Mouse (Mus musculus) MEL (cell line): Measurements from ENCODE around the gene Tmem132b.

Experiments used
- BHLHE40 ChIP-seq: IDR thresholded peaks from 2 replicates; pipeline ENCODE4 v1.6.1; 2012; ENCODE audit warnings: low read depth, mild to moderate bottlenecking, inconsistent platforms, low read length, improper control_type of control experiment, borderline replicate concordance
- CTCF ChIP-seq, 3 experiments: IDR thresholded peaks in 2 of 3; conservative IDR thresholded peaks in 1 of 3; 2 replicates each; pipeline ENCODE4 v1.5.1; 2011 to 2012; ENCODE audit warnings: low read length in 3 of 3, low read depth in 2 of 3, mild to moderate bottlenecking in 2 of 3, improper control_type of control experiment in 1 of 3, inconsistent platforms in 1 of 3, mixed read lengths in 1 of 3, moderate library complexity in 1 of 3; ENCODE audit not compliant: control insufficient read depth in 1 of 3, insufficient read depth in 1 of 3, poor library complexity in 1 of 3, severe bottlenecking in 1 of 3
- EP300 ChIP-seq, 2 experiments: IDR thresholded peaks; 2 replicates each; pipeline ENCODE4 v1.6.1; 2011; ENCODE audit warnings: improper control_type of control experiment in 2 of 2, low read length in 2 of 2, low read depth in 1 of 2, mild to moderate bottlenecking in 1 of 2
- GATA1 ChIP-seq: IDR thresholded peaks from 2 replicates; pipeline ENCODE4 v1.6.1; 2011; ENCODE audit warnings: low read depth, low read length, improper control_type of control experiment
- POLR2A ChIP-seq, 2 experiments: IDR thresholded peaks; 2 replicates each; pipeline ENCODE4 v1.6.1; 2011 to 2012; ENCODE audit warnings: low read length in 2 of 2, mild to moderate bottlenecking in 2 of 2, control low read depth in 1 of 2, improper control_type of control experiment in 1 of 2, low read depth in 1 of 2, moderate library complexity in 1 of 2; ENCODE audit not compliant: control insufficient read depth in 1 of 2, insufficient read depth in 1 of 2, poor library complexity in 1 of 2
- TCF12 ChIP-seq: IDR thresholded peaks from 2 replicates; pipeline ENCODE4 v1.6.1; 2014; ENCODE audit warnings: low read depth, mild to moderate bottlenecking, inconsistent platforms, low read length, improper control_type of control experiment, moderate library complexity

- no peak for TF ChIP-seq CTCF (IDR thresholded peaks at IDR 0.05 in 2 of 3, conservative IDR thresholded peaks at IDR 0.05 in 1 of 3; ENCODE audit: control insufficient read depth in 1 of 3, insufficient read depth in 1 of 3, low read depth in 2 of 3, low read length in 3 of 3, poor library complexity in 1 of 3, severe bottlenecking in 1 of 3)
- TF ChIP-seq EP300 (IDR thresholded peaks at IDR 0.05; ENCODE audit: low read depth in 1 of 2, low read length in 2 of 2) = no peak
- no peak for TF ChIP-seq GATA1
- TF ChIP-seq POLR2A (IDR thresholded peaks at IDR 0.05; ENCODE audit: control insufficient read depth in 1 of 2, insufficient read depth in 1 of 2, low read depth in 1 of 2, low read length in 2 of 2, poor library complexity in 1 of 2) = no peak
- no peak for TF ChIP-seq BHLHE40
- no peak for TF ChIP-seq TCF12
These were observed 211.9 kb downstream of the Tmem132b start for GRCm38 (mm10) chr5:125743503-125743902.
